Mouse (Mus musculus): Measurements from ENCODE around the gene Esrra. TPM values are rescaled to one million over a fixed set of nuclear protein-coding genes. Genes with fewer than 3 reads are reported as not detected.

The Esrra gene
- polyA plus RNA-seq, 2 experiments: 5.1 to 20.3 TPM

DNA sequence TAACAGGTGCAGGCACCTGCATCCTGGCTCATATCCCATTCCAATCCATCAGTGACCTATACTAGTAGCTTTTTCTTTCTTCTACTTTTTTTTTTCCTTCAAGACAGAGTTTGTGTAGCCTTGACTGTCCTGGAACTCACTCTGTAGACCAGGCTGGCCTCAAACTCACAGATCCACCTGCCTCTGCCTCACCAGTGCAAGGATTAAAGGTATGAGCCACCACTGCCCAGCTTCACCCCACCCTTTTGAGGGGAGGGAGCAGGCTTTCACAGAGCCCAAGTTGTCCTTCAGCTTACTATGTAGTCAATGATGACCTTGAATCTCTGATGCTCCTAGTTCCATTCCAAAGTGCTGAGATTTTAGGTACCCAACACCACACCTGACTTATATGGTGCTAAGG, 2.2 kb downstream of the Esrra start:
- Histone ChIP-seq H3K36me3 (ENCODE audit: control insufficient read depth, insufficient read depth, low read length) (no peaks in the 10 kb centered on the region), H3K9me3 (ENCODE audit: control insufficient read depth, low read length) (no peaks in the 10 kb centered on the region), H3K4me3 (replicated peaks; ENCODE audit: low read length) (no peak overlapping the region), H3K27ac (replicated peaks; ENCODE audit: low read depth, low read length) (no peak overlapping the region), H3K4me1 (ENCODE audit: control insufficient read depth, insufficient read depth, low read length) (peaks cover 11% of the 10 kb centered on the region; the same call in 1 of the 2 replicates), H3K9ac (ENCODE audit: low read depth, low read length, severe bottlenecking) (no peak overlapping the region), H3K27me3 (ENCODE audit: control insufficient read depth, insufficient read depth, low read length) (peaks cover 16% of the 10 kb centered on the region), H3K4me2 (replicated peaks; ENCODE audit: low read depth, low read length, severe bottlenecking) (no peak overlapping the region)
- TF ChIP-seq POLR2A (IDR thresholded peaks at IDR 0.05; ENCODE audit: borderline replicate concordance, extremely low read depth, insufficient read depth, insufficient read length): no peak
- ATAC-seq (ENCODE audit: low FRiP score, low read depth) (no peak), DNase-seq (ENCODE audit: low spot score) (no peak)

DNA sequence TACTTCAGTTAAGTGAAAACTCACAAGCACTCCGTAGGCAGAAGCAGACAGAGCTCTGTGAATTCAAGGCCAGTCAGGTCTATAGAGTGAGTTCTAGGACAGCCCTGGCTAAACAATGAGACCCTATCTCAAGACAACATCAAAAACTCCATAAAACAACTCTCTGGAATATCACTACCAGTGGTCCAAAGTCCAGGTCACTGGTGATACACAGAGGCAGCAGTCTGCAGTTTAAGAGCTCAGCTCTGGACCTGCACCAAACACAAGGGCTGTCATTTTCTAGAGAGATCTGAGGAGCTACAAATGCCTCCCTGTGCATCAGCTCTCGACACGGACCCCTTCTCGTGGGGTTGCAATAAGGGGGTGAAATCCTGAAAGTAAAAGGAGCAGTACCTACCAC, 3.3 kb downstream of the Esrra start:
- WGBS: 93% methylated on average over 4 of the region's 4 CpGs
- TF ChIP-seq POLR2A (IDR thresholded peaks at IDR 0.05; ENCODE audit: borderline replicate concordance, extremely low read depth, insufficient read depth, insufficient read length): no peak
- H3K4me3 ChIP-seq (replicated peaks; ENCODE audit: low read length): no peak overlapping the region
- ATAC-seq (ENCODE audit: low FRiP score, low read depth) (no peak), DNase-seq (ENCODE audit: low spot score) (no peak)
- no peak overlapping the region for H3K4me2 ChIP-seq (replicated peaks; ENCODE audit: low read depth, low read length, severe bottlenecking)
- H3K27ac ChIP-seq (replicated peaks; ENCODE audit: low read depth, low read length): no peak overlapping the region
- peaks cover 5% of the 10 kb centered on the region; the same call in 1 of the 2 replicates for H3K27me3 ChIP-seq (ENCODE audit: control insufficient read depth, insufficient read depth, low read length)
- no peak overlapping the region for H3K9ac ChIP-seq (ENCODE audit: low read depth, low read length, severe bottlenecking)
- no peaks in the 10 kb centered on the region for H3K9me3 ChIP-seq (ENCODE audit: control insufficient read depth, low read length)
- peaks cover 2% of the 10 kb centered on the region for H3K36me3 ChIP-seq (ENCODE audit: control insufficient read depth, insufficient read depth, low read length)
- peaks cover 11% of the 10 kb centered on the region; the same call in 1 of the 2 replicates for H3K4me1 ChIP-seq (ENCODE audit: control insufficient read depth, insufficient read depth, low read length)

DNA sequence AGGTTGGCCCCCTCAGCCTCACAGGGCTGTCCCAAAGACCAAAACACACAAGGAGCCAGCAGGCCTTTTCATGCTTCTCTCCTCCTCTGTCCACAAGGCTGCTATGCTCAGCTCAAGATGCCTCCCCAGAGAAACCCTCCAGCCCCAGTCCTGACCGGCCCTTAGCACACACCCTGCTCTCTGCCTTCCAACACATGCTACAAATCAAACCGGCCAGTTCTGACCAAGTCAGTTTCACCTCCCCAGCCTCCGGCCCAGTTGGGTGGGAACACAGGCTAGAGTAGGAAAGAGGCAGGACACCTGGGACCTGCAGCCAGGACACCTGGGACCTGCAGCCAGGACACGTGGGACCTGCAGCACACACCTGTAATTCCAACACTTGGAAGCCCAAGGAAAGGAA, 5.1 kb downstream of the Esrra start:
- no peak overlapping the region for H3K9ac ChIP-seq (ENCODE audit: low read depth, low read length, severe bottlenecking)
- H3K9me3 ChIP-seq (ENCODE audit: control insufficient read depth, low read length): no peaks in the 10 kb centered on the region
- no peak for ATAC-seq (ENCODE audit: low FRiP score, low read depth)
- H3K27me3 ChIP-seq (ENCODE audit: control insufficient read depth, insufficient read depth, low read length): no peaks in the 10 kb centered on the region
- peaks cover 21% of the 10 kb centered on the region for H3K36me3 ChIP-seq (ENCODE audit: control insufficient read depth, insufficient read depth, low read length)
- no peak overlapping the region for H3K27ac ChIP-seq (replicated peaks; ENCODE audit: low read depth, low read length)
- no peak for TF ChIP-seq POLR2A (IDR thresholded peaks at IDR 0.05; ENCODE audit: borderline replicate concordance, extremely low read depth, insufficient read depth, insufficient read length)
- DNase-seq (ENCODE audit: low spot score): no peak
- 73% methylated on average over 4 of the region's 4 CpGs for WGBS
- no peak overlapping the region for H3K4me2 ChIP-seq (replicated peaks; ENCODE audit: low read depth, low read length, severe bottlenecking)
- no peak overlapping the region for H3K4me3 ChIP-seq (replicated peaks; ENCODE audit: low read length)
- H3K4me1 ChIP-seq (ENCODE audit: control insufficient read depth, insufficient read depth, low read length): peaks cover 11% of the 10 kb centered on the region; the same call in 1 of the 2 replicates

DNA sequence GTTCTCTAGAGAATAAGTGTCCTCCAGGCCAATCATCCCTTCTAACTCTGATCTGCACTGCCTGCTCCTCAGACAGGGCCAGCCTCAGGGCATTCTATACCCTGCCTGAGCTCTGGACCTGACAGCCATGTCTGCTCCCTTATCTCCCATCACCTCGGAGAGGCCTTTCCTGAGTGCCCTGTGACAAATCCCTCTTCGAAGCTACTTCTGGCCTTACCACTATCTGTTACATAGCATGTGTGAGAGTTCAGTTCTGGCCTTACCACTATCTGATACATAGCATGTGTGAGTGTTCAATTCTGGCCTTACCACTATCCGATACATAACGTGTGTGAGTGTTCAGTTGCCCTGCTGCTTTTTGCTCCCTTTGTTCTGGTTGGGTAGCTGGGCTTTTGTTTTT, 6.3 kb downstream of the Esrra start:
- no peak overlapping the region for H3K4me2 ChIP-seq (replicated peaks; ENCODE audit: low read depth, low read length, severe bottlenecking)
- H3K9ac ChIP-seq (ENCODE audit: low read depth, low read length, severe bottlenecking): no peak overlapping the region
- peaks cover 26% of the 10 kb centered on the region for H3K36me3 ChIP-seq (ENCODE audit: control insufficient read depth, insufficient read depth, low read length)
- ATAC-seq (ENCODE audit: low FRiP score, low read depth): no peak
- no peak overlapping the region for H3K27ac ChIP-seq (replicated peaks; ENCODE audit: low read depth, low read length)
- H3K4me3 ChIP-seq (replicated peaks; ENCODE audit: low read length): no peak overlapping the region
- no peak for TF ChIP-seq POLR2A (IDR thresholded peaks at IDR 0.05; ENCODE audit: borderline replicate concordance, extremely low read depth, insufficient read depth, insufficient read length)
- no peaks in the 10 kb centered on the region for H3K27me3 ChIP-seq (ENCODE audit: control insufficient read depth, insufficient read depth, low read length)
- DNase-seq (ENCODE audit: low spot score): no peak
- peaks cover 2% of the 10 kb centered on the region; the same call in 1 of the 2 replicates for H3K4me1 ChIP-seq (ENCODE audit: control insufficient read depth, insufficient read depth, low read length)
- 81% methylated on average over 4 of the region's 4 CpGs for WGBS
- no peaks in the 10 kb centered on the region for H3K9me3 ChIP-seq (ENCODE audit: control insufficient read depth, low read length)

DNA sequence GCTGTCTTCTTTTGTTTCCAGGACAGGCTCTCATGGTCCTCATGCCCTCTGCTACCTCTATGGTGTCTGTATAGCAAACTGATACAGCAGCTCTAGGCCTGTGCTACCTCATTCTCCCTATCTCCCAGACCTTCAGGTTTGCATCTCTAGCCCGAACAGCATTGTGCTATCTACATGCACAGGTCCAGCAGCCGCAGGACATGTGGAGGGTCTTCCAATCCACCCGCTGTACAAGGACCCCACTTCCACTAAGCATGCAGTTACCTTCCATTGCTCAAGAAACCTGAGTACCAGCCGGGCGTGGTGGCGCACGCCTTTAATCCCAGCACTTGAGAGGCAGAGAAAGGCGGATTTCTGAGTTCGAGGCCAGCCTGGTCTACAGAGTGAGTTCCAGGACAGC, 7.1 kb downstream of the Esrra start:
- H3K4me1 ChIP-seq (ENCODE audit: control insufficient read depth, insufficient read depth, low read length): no peaks in the 10 kb centered on the region
- no peak for TF ChIP-seq POLR2A (IDR thresholded peaks at IDR 0.05; ENCODE audit: borderline replicate concordance, extremely low read depth, insufficient read depth, insufficient read length)
- peaks cover 26% of the 10 kb centered on the region for H3K36me3 ChIP-seq (ENCODE audit: control insufficient read depth, insufficient read depth, low read length)
- no peak overlapping the region for H3K4me3 ChIP-seq (replicated peaks; ENCODE audit: low read length)
- H3K27me3 ChIP-seq (ENCODE audit: control insufficient read depth, insufficient read depth, low read length): no peaks in the 10 kb centered on the region
- 89% methylated on average over 9 of the region's 9 CpGs for WGBS
- no peak overlapping the region for H3K27ac ChIP-seq (replicated peaks; ENCODE audit: low read depth, low read length)
- ATAC-seq (ENCODE audit: low FRiP score, low read depth): no peak
- H3K9ac ChIP-seq (ENCODE audit: low read depth, low read length, severe bottlenecking): no peak overlapping the region
- no peaks in the 10 kb centered on the region for H3K9me3 ChIP-seq (ENCODE audit: control insufficient read depth, low read length)
- no peak for DNase-seq (ENCODE audit: low spot score)
- H3K4me2 ChIP-seq (replicated peaks; ENCODE audit: low read depth, low read length, severe bottlenecking): no peak overlapping the region

DNA sequence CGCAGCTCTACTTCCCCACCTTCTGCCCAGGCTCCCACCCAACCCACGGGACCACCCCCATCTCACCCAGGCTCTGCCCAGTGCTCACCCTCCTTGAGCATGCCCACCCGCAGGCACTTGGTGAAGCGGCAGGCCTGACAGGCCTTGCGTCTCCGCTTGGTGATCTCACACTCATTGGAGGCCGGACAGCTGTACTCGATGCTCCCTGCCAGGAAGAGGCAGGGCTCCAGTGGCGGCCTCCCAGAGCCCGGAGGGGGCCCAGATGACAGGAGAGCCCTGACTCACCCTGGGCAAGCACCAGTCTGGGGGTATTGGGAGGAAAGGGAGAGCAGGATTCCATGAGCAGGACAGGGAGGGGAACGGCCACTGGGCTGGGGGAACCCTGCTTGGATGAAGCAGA, 7.6 kb downstream of the Esrra start:
- TF ChIP-seq POLR2A (IDR thresholded peaks at IDR 0.05; ENCODE audit: borderline replicate concordance, extremely low read depth, insufficient read depth, insufficient read length): no peak
- H3K4me3 ChIP-seq (replicated peaks; ENCODE audit: low read length): no peak overlapping the region

More for the DNA sequence above, 7.6 kb downstream of the Esrra start:
- Histone ChIP-seq H3K9me3 (ENCODE audit: control insufficient read depth, low read length) (no peaks in the 10 kb centered on the region), H3K4me2 (replicated peaks; ENCODE audit: low read depth, low read length, severe bottlenecking) (no peak overlapping the region), H3K4me1 (ENCODE audit: control insufficient read depth, insufficient read depth, low read length) (no peaks in the 10 kb centered on the region), H3K27me3 (ENCODE audit: control insufficient read depth, insufficient read depth, low read length) (no peaks in the 10 kb centered on the region), H3K36me3 (ENCODE audit: control insufficient read depth, insufficient read depth, low read length) (peaks cover 26% of the 10 kb centered on the region), H3K9ac (ENCODE audit: low read depth, low read length, severe bottlenecking) (no peak overlapping the region), H3K27ac (replicated peaks; ENCODE audit: low read depth, low read length) (no peak overlapping the region)
- DNase-seq (ENCODE audit: low spot score) (no peak), ATAC-seq (ENCODE audit: low FRiP score, low read depth) (no peak)
- WGBS: 88% methylated on average over 11 of the region's 11 CpGs
